Mouse (Mus musculus) right cerebral cortex, postnatal 14 days (tissue): ENCODE results near the gene Calml3.
"Not testable (repeated sequence)": the region's sequence is repeated elsewhere in the genome, so short reads cannot be mapped to it uniquely, and the experiment has no call there.

Source experiments
- DNase-seq: peaks from one replicate; pipeline ENCODE4 v3.0.0; 2022

Calml3 gene

GRCm38 (mm10) chr13:3804186-3804585 is at the start of gene Calml3:
Gene Calml3, minus strand, starts transcription at chr13:3804316.
- no peak for DNase-seq

DNA sequence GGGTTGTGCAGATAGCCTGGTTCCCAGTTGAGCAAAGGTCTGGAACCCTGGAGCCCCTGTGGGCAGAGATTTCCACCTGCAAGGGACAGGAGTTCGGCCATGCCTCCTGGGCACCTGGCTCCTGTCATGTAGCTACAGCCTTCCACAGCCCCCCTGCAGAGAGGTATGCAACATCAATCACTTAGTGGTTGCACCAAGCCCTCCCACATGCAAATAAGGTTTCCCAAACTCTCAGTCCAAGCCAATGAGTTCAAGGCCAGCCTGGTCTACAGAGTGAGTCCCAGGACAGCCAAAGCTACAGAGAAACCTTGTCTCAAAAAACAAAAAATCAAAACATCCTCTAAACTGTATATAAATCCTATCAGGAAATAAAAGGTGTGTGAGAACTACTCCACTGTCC is 46.2 kb upstream of the Calml3 start:
- DNase-seq, result no peak

DNA sequence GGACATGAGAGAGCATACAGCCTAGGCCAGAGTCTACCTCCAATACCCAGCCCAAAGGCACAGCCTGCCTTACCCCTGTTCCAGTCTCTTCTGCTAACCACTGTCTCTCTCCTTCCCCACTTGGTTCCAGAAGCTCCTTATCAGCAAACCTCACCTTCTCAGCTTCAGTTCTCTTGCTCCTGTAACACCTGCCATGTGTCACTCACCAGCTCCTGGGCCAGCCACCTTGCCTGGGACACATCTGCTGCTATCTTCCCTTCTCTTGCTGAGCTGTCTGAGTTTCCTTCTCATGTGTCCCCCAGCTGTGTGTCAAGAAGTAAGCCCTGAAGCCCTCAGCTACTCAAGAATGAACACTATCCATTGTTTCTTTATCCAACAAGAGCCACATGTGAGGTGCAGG is 36.5 kb upstream of the Calml3 start:
- DNase-seq, result not testable (repeated sequence)

GRCm38 (mm10) chr13:3837312-3837807 is 33.2 kb upstream of the Calml3 start, which contains the start of gene Calm4:
Gene Calm4, plus strand, starts transcription at chr13:3837757.
- not testable (repeated sequence) for DNase-seq

DNA sequence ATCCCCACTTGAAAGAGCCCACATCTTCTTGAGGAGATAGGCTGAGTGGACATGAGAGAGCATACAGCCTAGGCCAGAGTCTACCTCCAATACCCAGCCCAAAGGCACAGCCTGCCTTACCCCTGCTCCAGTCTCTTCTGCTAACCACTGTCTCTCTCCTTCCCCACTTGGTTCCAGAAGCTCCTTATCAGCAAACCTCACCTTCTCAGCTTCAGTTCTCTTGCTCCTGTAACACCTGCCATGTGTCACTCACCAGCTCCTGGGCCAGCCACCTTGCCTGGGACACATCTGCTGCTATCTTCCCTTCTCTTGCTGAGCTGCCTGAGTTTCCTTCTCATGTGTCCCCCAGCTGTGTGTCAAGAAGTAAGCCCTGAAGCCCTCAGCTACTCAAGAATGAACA is 29.5 kb upstream of the Calml3 start:
- DNase-seq, result not testable (repeated sequence)

DNA sequence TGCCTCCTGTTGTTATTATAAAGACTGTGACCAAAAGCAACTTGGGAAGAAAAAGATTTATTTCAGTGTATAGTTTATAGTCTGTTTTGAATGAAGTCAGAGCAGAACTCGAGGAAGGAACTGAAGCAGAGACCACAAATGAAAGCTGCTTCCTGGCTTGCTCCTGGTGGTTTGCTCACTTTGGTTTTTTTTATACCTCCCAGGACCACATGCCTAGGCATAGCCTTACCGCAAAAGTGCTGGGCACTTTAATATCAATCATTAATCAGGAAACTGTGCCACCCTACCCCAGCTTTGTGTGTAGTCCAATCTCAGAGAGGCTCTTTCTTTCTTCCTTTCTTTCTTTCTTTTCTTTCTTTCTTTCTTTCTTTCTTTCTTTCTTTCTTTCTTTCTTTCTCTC is 28.3 kb upstream of the Calml3 start:
- no peak for DNase-seq

- no peak for DNase-seq
Measured at GRCm38 (mm10) chr13:3831994-3832393, 27.9 kb upstream of the Calml3 start.

- DNase-seq, result no peak
Measured at GRCm38 (mm10) chr13:3831546-3831945, 27.4 kb upstream of the Calml3 start.

GRCm38 (mm10) chr13:3825726-3826125 is 21.6 kb upstream of the Calml3 start:
- DNase-seq, result no peak

- DNase-seq, result no peak
Measured at GRCm38 (mm10) chr13:3822105-3822504, 18.0 kb upstream of the Calml3 start.

- no peak for DNase-seq
Measured at GRCm38 (mm10) chr13:3818740-3819076, 14.6 kb upstream of the Calml3 start.

- DNase-seq, result no peak
Measured at GRCm38 (mm10) chr13:3818012-3818739, 14.1 kb upstream of the Calml3 start.

DNA sequence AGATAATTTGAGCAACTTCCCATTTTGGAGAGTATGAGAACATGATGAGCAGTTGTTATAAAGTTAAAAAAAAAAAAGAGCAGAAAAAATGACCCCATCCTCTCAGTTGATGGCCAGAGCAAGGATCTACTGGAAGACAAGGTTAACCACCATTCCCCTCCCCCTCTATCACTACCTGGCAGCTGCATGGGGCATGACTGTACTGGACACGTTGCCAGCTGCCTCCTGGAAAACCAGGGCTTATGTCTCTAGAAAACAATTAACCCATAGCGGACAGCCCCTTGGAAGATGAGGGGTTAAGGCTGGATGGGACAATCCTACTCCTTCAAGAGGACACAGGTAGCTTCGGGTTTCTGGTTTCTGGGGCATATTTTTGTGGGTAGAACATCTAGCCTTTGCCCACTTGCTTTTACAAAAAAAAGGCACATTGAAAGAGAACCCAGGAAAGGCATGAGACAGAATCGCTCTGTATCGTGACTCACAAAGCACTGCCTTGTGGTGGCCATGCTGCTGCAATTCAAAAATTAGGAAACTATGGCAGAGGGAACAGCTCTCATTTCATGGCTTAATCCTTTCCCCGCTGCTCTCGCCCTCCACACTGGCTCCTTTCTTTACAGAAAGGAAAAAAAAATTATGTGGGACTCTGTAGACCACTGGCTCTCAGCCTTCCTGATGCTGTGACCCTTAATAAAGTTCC is 3.2 kb upstream of the Calml3 start:
- DNase-seq, result no peak

GRCm38 (mm10) chr13:3805638-3806037 is 1.5 kb upstream of the Calml3 start:
- DNase-seq, result no peak

DNA sequence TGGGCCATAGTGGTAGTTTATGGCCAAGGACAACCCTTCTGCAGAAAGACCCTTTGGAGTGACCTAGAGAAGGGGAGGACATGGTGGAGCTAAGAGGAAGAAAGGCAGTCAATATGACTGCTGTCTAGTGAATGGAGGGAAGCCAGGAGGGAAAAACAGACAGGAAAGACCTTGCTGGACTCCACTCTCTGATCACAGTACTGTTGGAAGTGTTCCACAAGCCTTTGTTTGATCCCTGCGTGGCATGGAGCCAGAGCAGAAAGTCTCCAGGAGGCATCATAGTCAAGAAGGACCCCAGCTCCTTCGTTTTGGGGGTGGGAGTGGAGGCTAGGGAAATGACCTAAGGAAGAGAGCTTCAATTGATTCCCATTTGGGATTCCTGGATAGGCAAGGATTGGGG is 1.0 kb upstream of the Calml3 start:
- no peak for DNase-seq

- no peak for DNase-seq
Measured at GRCm38 (mm10) chr13:3799386-3799785, 4.7 kb downstream of the Calml3 start.

DNA sequence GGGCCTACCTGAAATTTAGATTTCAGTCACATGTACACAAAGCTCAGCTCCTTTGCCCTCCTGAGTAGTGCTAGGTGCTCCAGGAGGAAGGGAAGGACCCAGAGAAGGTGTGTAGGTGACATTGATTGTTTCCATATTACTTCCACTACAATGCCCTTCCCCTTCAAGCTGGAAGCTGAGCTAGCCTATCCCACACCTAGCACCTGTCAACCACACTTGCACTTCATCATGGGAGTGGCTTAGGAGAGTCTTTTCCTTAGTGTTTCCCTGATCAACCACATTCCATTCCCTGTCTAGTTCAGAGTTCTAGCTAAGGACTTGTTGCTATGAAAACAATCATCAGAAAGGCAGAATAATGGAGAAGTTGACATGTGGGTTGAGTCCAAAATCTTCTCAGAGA is 5.4 kb downstream of the Calml3 start:
- no peak for DNase-seq

DNA sequence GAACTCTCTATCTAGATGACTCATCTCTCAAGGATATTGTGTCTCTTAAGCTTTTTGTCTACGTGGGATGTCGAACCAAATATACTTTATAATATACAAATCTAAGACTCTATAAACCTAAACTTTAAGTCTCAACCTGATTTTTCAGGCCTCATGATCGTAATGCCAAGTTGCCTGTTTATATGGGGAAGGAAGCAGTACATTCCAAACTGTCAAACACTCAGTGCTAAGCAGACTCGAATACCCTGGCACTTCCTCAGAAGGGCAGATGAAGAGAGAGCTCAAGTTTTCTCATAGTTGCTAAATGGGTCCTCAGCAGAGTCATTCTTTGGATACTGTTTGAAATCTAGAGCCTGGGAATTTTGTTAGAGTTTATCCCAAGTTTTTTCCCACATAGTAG is 7.5 kb downstream of the Calml3 start:
- no peak for DNase-seq

DNA sequence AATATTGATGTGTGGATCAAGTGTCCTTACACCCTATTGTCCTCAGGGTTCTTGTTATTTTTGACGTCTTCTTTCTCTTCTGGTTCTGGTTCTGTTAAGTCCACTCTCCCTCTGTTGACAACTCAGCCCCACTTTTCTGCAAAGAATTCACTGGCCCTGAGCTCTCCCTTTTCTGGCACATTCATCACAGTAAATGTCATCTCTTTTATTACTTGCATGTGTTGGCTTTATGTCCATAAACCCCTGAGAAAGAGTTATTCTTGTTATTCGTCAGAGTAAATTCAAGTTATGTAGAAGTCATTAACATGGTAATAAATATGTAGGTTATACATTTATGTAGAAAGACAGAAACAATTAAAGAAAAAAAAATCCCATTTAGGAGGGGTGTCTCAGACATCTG is 14.6 kb downstream of the Calml3 start:
- no peak for DNase-seq

GRCm38 (mm10) chr13:3788588-3788987 is 15.5 kb downstream of the Calml3 start:
- DNase-seq, result no peak

- DNase-seq, result no peak
Measured at GRCm38 (mm10) chr13:3787644-3788043, 16.5 kb downstream of the Calml3 start.

- no peak for DNase-seq
Measured at GRCm38 (mm10) chr13:3787102-3787501, 17.0 kb downstream of the Calml3 start.

GRCm38 (mm10) chr13:3783621-3784020 is 20.5 kb downstream of the Calml3 start:
- DNase-seq, result no peak

GRCm38 (mm10) chr13:3782499-3782898 is 21.6 kb downstream of the Calml3 start:
- DNase-seq, result no peak
